Mouse (Mus musculus) adrenal gland, adult 8-10 months (tissue): ENCODE data around the gene Rabac1. TPM values are rescaled to one million over a fixed set of nuclear protein-coding genes. Genes with fewer than 3 reads are reported as not detected.

Source experiments
- DNase-seq: peaks from one replicate; pipeline ENCODE4 v3.0.0; 2022
- total RNA-seq, 4 experiments: library from RNA; stranded (reverse); gene quantifications; 2 replicates each; pipeline ENCODE4 v1.2.4; 2022

Gene Rabac1
- total RNA-seq: 100 to 1,000 TPM; 343 to 403 (median 360) TPM

DNA sequence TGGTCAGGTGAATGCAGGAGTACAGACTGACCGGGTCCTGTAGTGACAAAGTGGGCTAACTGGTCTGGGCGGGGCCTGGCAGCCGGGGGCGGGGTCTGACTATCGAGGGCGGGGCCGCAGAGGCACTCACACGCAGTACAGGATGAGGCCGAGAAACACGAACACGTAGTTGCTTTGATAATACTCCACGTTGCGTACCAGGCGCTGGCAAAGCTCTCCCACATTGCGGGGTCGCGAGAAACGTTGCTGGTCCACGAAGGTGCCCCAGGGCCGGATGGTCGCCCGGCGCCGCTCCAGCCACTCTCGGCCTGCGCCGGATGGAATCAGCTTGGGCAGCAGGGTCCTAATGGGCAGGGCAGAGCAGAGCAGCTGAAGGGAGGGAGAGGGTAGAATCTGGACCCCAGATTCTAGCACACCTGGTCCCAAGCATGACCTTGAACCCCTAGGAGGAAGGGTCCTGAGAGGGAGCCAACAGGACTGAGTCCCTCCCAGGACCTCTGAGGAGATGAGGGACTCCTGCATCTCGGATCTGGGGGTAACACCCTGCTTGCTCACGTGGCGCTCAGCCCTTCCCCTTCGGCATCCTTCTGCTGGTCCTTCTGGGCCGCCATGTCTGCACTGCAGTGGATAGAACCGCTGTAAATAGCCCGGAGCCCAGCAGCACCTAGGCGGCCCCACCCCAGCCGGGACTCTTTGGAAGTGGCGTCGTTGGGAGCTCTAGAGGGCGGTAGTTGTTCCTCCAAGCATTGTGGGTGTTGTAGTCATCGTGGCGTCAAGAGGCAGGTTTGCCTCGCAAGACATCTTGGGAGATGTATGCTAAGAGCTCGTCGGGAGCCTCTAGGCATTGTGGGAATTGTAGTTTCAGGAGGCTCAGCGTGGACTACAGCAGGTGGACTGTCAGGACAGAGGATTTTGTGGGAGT, at the start of gene Rabac1:
Gene Rabac1 (minus strand): TSS at position 783 of the 922 bp plus-strand sequence.
- DNase-seq: peak; percentile 95

DNA sequence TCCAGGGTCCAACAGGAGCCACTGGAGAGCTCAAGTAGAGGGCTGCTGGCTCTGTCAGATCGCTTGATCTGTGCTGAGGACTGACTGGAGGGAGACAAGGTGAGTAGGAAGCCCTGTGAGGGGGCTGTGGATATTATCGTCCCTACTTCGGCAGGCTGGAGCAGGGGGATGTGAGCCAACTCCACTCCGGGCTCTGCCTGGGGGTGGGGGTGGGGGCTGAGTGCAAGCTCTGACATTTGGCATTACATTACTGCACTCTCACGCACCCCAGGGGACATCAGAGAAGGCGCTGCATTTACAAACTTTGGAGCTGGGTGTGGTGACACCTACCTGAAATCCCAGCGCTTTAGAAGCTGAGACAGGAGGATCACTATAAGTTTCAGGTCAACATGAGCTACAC, 39.0 kb upstream of the Rabac1 start:
- no peak for DNase-seq

DNA sequence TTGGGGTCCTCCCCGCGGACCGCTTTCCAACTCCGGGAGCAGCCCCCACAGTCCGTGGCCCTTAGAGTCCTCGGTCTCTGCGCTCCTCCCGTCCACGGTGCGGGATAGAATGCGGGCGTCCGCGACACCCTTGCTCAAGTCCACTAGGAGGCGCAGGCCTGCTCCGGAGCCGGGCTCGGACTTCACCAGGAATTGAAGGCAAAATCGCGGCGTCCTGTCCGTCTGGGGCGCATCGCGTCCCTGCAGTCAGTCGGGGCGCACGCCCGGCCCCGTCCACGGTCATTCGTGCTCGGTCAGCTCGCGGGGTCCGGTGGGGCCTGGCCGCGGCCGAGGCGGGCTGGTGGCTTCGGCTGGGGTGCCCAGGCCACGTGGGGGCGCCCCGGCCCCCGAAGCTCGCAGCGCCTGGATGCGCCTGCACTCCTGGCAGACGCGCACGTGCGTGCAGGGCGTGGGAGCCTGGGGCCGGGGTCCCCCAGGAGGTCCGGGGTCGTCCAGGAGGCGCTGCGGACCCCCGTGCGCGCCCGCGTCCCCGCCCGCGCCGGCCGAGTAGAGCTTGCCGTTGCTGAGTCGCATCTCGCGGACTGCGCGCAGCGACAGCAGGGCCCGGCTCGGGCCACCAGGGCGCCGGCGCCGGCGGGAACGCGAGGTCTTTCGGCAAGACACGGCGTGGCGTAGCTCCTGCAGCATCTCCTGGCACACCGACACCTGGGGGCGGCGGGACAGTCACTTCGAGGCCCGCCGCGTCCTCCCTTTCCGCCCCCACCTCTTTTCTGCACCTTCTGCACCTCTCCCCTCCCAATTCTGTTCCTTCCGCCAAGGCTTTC, 37.7 kb upstream of the Rabac1 start:
- DNase-seq: no peak

DNA sequence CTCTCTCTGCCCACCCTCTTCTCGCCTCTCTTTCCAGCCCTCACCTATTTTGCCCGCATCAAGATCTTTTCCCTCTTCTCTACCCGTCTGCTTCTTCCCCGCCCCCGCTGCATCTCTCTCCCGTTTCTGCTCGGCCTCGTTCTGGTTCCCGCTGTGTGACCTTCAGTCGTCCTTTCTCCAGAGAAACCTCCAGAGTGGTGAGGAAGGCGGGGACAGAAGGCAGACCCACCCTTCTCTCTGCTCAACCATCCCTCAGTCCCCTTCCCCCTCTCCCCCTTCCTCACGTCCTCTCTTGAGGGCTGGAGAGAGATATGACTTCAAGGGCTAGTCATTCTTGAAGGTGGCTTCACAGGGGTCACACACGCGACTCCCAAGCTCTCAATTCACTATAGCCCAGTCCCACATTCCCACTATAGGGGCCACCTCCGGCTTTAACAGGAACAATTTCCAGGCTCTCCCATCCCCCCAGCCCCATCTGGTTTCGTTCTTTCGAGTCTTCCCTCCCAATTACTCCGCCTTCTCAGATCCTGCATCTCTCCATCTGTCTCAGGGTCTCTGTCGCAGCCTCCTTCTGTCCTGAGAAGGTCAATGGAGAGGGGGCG, 36.6 kb upstream of the Rabac1 start:
- no peak for DNase-seq

DNA sequence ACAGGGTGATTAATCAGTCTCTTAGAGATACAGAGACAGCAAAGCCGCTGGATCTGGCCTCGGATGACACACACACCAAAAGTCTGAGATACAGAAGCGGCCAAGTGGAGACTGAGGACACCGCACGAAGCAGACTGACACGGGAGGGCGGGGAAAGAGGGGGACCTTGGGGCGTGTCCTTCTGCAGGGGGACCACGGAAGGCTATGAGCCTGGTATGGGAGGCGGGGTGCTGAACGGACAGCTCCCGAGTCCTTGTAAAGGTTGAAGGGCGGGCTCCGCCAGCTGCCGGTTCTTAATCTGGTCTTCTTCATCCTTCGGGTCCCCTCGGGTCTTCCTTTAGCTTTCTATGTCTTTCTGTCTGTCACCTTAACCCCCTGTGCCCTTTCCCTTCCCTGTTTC, 36.1 kb upstream of the Rabac1 start:
- peak; percentile 86 for DNase-seq

DNA sequence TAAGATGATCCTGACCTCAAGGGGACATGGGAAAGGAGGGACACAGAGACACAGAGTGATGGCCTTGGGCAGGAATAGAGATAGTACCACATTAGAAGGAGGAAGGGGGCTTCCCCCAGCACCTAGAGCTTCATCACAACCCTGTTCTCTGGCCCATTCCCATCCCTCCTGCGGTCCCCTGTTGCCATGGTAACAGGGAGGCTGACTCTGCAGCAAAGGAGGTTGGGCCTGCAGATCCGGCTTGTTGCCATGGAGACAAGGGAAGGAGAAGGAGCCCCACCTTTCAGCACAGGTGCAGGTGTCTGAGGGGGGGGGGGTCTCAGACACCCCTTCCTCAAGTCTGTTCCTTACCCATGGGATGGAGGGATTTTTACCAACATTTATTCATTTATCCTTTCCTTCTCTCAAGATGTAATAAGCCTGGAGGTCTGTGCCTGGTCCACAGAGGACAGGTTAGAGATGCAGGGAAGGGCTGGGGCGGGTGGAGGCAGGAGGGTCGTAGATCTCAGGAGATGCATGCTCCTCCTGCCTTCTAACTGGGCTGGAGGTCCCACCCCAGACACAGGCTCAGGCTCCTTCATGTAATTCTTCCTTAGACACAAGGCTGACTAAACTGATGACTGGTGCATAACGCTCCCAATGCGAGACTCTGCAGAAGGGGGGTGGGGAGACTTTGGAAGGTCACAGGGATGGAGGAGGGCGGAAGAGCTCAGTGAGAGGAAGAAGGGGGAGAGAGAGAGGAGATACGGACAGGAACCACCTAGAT, 35.2 kb upstream of the Rabac1 start:
- no peak for DNase-seq

DNA sequence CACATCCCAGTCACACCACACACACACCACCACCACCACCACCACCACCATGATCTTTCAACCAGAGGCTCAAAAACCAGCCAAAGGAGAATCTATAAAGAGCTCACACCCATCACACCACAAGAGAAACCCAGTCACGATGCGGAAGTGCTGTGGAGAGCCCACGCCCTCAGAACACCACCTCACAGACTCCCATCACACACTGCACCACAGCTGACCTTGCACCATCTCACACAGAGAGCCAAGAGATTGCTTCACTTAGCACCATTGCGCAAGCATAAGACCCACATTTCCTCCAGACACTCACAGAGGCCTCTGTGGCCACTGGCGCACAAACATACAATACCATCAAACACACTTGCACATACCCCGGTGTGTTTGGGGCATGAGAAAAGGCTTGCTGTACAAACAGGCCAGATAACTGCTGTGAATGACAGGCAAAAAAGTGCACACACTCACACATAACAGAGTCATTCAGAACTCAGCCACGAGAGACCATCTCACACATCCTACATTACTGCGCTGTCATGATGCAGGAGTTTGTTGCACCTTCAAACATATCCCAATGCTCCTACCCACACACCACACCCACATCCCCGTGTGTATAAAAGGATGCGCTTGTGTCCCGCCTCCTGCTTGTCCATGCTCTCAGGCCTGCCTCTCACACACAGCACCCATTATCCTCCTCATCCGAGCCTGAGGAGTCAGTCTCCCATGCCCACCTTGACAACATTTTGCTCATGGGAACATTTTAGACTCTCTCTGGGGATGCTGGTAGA, 34.2 kb upstream of the Rabac1 start:
- DNase-seq: peak; percentile 78

DNA sequence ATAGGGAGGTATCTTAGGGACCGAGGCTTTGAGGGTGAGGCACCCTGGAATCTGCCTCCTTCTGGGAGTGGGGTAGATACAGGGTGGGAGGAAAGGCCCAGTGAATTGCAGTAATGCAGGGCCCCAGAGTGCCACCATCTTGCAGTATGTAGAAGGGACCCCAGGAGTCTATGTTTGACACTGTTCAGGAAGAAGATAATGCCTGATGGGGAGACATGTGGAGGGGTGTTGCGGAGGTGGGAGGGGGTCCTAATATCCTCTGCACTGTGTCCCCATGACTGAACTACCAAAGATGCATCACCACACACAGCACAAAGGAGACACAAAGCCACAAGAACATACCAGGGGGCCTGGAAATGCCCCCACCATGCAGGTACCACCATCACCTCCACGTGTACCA, 33.6 kb upstream of the Rabac1 start:
- DNase-seq: no peak

DNA sequence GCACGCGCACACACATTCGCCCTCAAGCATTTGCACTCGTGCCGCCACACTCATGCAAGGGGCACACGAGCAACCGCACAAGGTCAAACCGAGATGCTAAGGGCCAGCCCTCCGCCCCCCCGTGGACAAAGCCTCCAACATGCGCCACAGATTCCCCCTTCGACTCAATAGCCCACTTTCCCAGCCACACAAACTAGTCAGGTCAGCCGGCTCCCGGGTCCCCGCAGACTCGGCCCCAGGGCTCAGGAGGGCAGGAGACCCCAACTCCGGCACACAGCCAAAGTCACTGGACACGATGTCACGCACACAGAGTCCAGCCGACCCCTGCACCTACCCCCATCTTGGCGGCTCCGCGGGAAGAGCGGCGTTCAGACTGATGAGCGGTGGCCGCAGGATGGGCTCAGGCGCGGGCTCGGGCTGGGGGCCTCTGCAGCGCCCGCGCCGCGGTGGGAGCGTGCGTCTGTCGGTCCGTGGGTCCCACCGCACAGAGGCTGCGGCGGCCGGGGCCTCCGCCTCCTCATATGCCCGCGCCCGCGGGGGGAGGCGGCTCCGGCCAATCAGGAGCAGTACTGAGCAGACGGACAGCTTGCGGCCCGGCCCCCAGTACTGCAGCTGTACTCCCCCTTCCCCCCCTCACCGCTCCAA, 33.0 kb upstream of the Rabac1 start, which contains the start of gene Atp1a3:
Gene Atp1a3 (minus strand): TSS at position 538 of the 645 bp plus-strand sequence.
- DNase-seq: peak; percentile 61

DNA sequence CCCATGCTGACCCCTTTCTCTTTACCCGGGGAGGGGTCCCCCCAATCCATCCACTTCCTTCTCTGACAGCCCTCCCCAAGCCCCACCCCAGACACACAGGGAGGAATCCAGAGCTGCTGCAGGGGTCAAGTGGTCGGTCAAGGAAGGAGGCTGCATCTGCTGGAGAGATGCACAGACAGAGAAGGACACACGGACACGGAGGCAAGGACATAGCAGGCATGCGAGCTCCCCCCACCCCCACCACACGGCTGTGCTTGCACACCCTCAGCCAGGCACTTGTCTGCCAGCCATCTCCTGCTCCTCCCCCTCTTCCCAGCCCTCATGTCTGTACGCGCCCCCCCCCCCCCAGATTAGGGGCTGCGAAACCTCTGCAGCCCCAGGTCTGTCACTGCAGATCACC, 32.3 kb upstream of the Rabac1 start:
- DNase-seq: no peak

DNA sequence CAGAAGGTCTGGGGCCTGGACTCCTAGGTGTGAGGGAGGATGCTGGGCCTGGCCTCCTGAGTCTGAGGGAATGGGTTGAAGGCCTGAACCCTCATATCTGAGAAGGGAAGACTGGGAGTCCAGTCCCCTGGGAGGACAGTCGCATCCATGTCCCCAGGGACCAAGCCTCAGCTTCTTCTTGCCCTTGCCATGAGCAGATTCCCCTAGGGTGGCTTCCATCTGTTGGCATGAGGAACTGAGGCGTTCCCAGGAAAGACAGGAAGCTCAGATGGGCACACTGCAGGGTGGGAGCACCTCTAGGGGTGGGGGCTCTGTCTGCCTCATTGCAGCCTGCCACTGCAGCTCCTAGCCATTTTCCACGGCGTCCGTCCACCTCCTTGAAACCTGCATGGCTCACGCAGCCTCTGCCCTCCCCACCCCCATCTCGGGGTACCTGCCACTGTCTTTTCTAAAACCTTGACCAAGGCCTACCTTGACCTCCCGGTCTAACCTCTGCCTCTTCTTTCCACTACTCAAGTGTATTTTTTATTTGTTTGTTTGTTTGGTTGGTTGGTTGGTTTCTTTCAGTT, 31.4 kb upstream of the Rabac1 start:
- no peak for DNase-seq

DNA sequence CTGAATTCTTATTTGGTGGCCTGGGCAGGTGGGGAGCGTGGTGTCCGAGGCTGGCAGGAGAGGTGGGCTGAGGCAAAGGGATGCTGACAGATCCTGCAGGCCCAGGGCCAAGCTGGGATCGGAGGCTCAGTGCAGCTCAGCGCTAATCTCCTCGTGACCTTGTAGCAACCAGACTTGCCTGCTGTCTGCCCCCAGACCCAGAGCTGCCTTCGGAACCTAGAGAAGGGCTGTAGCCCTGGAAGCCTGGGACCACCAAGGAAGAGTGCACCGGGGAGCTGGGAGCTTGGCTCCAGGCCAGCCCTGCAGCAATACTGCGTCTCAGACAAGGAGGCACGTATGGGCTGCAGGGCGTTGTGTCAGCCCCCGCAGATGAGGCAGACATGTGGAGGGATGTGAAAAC, 30.7 kb upstream of the Rabac1 start:
- no peak for DNase-seq

DNA sequence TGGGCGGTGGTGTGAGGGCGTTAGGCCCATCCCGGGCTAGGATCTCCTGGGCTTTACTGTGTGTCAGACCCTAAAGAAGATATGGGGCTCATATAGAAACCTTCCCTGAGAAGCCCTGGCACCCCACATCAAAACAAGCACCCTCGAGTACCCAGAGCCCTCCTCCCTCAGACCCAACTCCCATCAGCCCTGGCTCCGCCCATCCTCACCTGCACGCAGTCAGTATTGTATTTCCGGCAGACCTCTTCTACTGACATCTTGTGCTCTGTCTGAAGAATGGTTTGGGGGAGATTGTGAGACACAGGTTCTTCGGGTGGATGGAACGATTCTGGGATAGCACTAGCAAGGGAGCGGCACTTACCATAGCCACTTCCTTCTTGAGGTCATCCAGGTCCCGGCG, 28.2 kb upstream of the Rabac1 start:
- no peak for DNase-seq

DNA sequence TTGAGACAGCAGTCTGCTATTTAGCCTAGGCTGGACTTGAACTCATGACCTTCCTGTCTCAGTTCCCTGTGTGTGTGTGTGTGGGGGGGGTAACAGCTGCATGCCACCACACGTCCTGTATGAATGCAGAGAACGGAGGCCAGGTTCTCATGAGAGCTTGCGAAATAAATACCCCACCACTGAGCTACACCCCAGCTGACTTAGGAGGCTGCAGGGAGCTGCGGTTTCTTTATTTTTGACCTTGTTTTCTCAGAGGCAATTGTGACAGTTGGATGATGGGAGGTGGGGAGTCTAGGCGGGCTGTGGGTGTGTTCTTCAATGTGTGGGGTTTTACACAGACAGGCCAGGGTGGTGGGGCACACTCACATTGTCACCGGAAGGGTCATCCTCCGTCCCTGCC, 27.7 kb upstream of the Rabac1 start:
- DNase-seq: no peak

DNA sequence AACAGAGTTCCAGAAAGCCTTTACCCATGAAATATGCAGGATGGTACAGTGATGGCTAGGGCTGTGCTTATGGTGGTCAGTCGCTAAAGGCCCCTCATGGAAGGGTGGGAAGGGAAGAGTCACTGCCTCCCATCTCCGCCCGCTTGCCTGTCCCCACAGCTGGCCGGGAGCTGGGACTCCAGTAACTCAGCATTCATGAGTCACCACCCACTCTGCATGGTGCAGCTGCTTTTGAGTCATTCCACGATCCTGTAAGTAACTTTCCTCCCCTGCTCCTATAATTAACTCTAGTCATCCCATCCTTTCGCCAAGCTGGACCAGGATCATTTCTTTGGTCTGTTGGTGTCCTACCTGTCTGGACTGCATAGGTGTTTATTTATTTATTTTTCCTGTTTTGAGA, 20.5 kb upstream of the Rabac1 start:
- DNase-seq: no peak

DNA sequence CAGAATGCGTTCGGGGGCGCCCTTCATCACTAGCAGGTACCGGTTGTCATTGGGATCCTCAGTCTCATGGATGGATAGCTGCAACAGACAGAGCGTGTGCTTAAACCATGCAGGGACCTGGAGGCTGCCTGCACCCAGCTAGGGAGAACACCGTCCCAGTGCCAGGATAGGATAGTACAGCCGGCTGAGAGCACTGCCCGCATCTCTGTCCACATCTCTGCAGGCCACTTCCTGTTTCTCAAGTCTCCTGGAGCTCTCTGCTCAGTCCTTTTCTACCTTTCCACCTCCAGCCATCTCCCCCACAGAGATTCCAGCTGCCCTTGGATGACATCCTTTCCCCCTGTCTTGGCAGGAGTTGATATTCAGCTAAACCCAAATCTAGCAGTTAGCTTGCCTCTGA, 17.9 kb upstream of the Rabac1 start:
- no peak for DNase-seq

DNA sequence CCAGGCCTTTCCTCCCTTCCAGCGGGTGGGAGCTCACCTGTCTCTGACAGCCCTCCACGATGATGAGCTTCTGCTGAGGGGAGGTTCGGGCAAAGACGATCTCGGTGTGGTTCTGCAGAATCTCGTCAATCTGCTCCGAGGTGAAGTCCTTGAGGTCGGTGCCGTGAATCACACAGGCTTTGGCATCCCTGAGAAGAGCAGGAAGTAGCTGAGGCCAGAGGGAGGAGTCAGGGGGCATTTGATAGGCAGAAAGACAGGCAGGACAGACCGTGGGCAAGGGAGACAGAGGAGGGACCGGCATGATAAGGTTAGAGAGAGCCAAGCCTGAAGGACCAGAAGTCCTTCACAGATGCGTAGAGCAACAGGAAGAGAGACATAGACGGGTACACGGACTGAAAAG, 15.4 kb upstream of the Rabac1 start:
- DNase-seq: peak; percentile 79

DNA sequence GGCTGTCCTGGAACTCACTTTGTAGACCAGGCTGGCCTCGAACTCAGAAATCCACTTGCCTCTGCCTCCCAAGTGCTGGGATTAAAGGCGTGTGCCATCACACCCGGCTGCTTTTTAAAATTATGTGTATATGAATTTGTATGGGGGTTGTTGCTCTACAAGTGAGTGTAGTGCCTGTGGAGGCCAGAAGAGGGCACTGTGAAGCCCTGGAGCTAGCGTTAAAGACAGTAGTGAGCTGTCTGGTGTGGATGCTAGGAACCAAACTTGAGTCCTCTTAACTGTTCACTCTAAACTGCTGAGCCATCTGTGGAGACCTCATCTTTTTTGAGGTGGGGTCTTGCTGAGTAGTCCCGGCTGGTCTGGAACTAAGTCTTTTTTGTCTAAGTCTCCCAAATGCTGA, 13.2 kb upstream of the Rabac1 start:
- DNase-seq: no peak

DNA sequence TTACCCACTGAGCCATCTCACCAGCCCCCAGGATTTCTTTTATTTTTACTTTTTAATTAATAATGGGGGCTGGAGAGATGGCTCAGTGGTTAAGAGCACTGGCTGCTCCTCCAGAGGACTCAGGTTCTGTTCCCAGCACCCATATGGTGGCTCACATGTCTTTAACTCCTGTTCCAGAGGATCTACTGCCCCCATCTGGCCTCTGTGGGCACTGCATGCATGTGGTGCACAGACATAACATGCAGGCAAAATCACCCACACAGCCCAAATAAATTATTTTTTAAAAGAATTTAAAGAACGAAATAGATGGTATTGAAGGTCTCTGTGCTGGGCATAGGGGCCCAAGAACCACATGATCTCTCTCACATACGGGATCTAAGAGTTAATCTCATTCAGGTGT, 11.8 kb upstream of the Rabac1 start:
- no peak for DNase-seq

DNA sequence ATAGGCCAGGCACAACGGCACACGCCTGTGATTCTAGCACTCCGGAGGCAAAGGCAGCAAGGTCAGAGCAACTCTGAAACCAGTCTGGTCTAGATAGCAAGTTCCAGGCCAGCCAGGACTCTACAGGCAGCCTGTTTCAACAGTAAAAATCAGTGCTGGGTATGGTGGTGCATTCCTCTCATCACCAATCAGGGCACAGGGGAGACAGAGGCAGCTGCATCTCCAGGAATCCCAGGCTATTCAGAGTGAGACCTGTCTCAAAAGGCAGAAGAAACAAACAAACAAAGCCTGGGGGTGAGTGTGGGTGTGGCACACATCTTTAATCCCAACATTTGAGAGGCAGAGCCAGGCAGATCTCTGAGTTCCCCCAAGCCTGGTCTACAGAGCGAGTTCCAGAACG, 10.8 kb upstream of the Rabac1 start:
- DNase-seq: no peak

DNA sequence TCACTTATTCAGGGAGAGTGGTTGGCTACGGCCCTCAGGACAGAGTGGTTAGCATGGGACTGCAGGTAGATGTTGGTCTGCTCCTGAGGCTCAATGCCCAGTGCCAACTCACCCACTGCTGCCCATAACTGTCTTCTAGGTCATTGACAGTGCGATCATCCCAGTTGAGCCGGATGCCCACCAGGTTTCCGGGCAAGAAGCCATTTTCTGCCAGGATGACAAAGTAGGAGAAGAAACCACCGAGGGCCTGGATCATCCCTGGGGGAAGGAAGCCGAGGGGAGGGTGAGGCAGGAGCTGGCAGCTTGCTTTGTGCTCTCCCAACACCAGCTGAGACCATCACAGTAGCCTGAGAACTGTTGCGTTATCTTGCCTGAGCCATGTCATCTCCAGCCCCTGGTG, 7.9 kb upstream of the Rabac1 start:
- DNase-seq: no peak
